Mouse (Mus musculus) 3134 (cell line): ENCODE results near the gene Inmt.

Source experiments
- DNase-seq: peaks from one replicate; pipeline ENCODE4 v3.0.0-alpha.2; 2011; ENCODE audit warnings: low spot score; ENCODE audit not compliant: insufficient read length; ENCODE audit errors: extremely low read depth

The Inmt gene

DNA sequence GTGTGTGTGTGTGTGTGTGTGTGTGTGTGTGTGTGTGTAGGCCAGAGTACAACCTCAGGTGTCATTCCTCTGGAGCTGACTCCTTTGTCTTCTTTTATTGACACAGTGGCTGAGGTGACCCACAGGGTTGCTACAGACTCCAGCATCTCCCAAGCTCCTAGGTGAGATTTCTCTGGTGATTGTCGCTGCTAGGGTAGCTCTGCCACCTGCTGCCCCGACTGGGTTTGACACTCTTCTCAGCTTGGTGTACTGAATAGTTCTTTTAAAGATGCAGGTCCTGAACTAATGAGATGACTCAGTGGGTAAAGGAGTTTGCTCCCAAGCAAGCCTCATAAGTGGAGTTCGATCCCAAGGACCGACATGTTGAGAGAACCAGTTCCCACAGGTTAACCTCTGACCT is 3.2 kb downstream of the Inmt start:
- DNase-seq, result no peak

DNA sequence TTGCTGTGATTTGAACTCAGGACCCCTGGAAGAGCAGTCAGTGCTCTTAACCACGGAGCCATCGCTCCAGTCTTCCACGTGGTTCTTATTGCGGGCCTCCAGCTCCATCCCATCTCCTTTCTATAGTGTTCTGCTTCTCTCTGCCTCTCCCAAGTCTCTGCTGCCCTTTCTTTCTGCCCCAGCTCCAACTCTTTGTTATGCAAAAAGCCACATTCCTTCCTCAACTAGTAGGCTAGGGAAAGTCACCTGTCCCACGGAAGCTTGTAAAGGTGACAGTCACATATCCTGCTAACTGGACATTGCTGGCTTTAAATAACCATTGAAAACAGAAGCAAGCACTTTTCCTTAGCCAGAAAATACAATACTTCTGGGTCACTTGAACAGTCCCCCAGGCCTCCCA is 5.0 kb downstream of the Inmt start:
- DNase-seq, result no peak

DNA sequence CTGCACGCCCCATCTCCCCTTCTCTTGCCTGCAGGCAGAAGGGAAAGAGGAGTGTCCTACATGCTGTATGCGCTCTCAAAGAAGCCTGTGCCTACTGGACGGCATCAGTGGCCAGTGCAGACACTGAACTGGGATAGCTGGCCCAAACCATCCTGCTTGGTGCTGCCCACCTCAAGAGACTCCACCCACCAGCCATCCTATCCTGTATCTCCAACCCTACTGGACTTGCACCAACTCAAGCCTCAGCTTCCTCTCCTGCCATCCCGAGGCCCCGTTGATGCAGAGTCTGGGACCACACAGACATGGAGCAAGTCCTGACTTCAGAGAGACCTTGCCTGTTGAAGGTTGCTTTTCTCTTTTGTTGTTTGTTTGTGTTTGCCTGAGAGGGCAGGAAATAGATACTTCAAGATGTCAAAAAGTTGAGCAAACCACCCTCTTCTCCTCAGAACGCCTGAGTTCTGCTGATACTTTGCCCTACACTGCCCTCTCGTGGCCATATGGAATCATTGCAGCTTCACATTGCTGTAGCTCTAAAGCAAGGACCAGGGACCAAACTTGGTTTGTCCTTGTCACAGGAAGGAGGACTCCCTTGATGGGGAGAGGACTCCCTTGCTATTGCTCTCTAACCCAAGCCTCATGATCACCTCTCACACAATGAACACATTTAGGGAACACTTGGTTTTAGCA is 7.9 kb downstream of the Inmt start:
- peak; percentile 47 for DNase-seq

DNA sequence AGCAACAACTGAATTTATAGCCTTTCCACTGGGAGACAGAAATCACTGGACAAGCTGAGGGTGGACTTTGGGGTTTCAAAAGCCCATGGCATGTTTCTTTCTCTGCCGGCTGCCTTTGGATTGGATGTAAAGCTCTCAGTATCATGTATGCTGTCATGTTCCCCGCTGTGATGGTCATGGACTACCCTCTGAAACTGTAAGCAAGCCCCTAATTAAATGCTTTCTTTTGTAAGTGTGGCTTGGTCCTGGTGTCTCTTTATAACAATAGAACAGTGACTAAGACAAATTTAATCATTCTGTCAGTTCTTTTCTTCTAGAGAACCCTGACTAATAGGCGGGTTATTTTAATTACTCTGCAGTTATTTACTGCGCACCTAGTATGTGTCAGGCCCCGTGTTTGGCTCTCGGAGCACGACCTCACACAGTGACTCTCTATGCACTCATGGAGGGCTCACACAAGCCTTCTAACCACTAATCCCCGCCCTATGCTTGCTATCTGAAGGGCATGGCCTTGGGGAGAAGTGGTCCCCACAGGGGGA is 11.7 kb downstream of the Inmt start:
- DNase-seq, result no peak

DNA sequence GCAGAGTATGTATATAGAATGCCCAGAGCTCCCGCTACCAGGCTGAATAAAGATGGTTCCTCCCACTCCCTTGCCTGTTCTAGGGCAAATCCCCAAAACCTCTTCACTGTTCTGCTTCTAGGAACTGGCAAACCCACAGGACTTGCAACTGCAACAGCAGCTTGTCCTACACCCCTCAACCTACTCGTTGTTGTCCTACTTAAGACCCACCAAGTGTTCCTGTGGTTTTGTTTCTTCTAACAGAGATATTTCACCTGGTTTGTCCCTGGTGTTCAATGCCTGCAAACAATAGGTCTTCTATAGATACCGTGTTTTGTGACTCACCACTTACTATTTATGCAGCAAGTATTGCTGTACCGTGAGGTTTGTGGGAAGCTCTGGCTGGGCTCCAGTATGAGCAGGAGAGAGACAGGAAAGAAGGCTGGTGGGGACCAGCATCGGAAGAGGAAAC is 13.5 kb downstream of the Inmt start:
- no peak for DNase-seq

DNA sequence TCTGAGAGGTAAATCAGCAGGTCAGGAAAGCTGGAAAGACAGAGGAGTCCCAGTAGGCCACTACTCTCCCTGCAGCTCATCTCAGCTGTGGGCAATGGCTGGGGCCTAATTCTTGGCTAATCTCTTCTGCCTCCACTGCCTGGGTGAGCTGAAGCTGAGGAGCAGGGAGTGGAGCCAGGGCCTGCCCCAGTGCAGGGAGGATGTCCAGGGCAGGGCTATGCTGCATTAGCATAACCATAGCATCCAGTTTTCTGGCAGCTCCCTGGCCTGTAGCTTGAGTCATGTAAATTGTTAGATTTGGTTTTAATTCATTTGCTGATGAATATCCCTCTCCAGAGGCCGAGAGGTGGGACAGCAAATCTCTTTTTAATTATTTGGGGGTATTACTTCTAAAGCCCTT is 15.6 kb downstream of the Inmt start:
- DNase-seq, result no peak

DNA sequence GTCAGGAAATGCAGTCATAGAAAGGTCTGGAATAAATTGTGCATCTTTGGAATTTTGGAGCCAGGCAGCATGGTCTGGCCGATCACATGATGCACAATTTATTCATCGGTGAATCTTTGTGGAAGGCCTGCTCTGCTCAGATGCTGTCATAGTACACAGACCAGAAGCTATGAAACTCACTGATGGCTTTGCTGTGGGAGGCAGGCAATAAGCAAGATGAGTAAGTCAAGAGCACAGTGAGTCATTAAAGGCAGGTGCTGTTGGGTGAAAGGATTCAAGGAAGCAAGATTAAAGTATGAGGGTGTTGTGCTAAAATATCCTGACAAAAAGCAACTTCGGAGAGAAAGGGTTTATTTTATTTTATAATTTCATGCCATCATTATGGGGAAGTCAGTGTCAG is 22.6 kb downstream of the Inmt start:
- no peak for DNase-seq

DNA sequence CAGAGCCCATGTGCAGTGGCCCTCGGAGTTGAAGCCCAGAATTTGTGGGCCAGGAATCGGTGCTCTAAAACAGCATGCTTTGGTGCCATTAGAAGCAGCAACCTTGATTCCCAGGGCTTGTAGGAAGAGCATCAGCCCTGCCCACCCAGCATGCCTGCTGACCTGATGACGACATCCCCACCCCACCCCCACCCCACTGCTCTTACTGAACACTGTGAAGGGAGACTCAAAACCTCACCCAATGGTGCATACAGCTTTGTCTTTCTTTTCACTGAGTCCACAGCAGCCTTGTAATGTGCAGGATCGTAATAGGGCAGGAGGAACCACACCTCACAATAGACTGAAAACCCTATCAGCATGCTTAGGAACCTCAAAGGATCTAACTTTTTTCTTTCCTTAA is 28.7 kb downstream of the Inmt start:
- no peak for DNase-seq

DNA sequence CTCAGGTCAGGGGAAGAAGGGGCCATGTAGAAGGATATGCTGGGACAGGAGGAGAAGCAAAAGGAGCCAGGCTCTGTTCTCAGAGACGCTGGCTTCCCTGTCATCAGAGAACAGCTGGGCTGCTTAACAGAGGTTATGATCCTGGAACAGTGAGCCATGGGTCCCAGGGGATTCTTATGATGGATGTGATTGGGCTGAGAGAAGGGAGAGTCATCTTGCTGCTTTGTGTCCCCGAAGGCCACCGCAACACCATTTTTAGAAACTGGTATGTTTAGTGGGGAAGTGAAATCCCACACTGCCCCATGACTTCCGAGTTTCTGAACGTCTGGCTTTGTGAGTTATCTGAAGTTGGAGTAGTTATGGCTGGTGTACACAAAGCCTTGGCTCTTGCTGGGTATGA is 29.6 kb downstream of the Inmt start:
- no peak for DNase-seq

DNA sequence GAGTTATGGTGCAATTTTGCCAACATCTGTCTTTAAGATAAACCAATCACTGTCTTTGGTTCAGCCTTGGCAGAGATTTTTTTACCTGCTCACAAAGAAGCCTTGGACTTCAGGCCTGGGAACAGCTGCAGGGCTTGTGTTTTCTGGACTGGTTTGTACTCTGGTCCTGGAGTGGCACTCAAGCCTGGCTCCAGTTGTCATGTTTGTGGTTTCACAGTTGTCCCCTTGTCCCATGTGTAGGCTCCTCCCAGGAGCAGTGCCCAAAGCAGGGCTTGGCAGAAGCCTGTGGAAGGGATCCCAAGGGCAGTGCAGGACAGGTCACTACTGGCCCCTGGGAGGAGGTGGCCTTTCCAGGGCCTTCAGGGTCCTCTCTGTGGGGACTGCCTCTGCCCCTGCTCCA is 36.5 kb downstream of the Inmt start:
- DNase-seq, result no peak

DNA sequence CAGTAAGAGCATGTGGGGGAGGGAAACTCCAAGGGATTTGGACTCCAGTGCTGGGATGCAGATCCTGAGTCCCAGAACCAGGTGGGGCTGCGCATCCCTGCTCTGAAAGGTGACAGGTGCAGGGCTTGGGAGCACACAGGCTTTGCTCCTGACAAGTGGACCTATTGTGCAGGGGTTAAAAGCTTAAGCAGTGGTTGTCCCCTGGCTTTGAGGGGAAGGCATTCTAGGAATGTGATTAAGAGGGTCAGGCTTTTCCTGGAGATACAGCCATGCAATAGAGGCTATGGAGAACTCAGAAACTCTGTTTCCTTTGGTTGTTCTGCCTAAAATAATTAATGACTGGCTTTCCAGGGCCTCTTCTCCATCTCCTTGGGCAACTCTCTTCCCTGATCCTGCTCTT is 41.4 kb downstream of the Inmt start:
- no peak for DNase-seq

DNA sequence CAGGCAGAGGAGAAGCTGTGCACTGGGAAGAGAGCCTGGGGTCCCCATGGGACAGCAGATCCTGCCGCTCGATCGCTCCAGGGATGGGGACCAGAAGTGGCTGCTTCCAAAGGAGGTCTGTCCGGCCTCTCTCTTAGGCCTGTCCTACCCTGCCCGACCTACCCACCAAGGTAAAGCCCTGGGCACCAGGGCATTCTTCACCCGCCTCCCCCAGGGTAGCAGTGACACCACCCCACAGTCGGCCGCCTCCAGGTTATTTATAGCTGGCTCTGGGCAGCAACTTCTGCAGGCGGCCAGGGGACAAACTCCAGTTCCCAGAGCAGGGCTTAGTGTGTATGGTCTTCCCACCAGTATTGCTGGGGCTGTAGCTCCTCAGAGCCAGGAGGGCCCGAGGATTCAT is 42.0 kb downstream of the Inmt start, which contains the start of gene Crhr2:
TSS of gene Crhr2 (minus strand) at position 223 of the 400 bp plus-strand sequence.
- DNase-seq, result no peak

DNA sequence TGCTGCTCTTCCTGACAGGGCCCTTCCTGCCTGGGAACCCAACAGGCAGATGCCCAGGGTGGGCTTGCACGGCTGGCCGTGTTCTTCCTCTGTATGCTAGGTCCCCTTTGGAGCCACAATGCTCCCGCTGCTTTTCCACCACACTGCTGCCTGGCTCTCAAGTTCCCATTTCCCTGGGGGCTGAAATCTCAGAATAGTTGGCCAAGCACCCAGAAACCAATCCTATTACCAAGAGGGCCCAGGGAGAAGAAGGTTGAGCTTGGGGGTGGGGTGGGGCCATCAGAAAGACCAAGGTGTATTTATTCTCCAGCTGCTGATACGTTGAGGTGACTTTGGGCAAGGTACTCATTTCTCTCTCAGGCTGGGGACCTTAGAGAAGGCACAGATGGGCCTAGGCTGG is 43.5 kb downstream of the Inmt start:
- no peak for DNase-seq

DNA sequence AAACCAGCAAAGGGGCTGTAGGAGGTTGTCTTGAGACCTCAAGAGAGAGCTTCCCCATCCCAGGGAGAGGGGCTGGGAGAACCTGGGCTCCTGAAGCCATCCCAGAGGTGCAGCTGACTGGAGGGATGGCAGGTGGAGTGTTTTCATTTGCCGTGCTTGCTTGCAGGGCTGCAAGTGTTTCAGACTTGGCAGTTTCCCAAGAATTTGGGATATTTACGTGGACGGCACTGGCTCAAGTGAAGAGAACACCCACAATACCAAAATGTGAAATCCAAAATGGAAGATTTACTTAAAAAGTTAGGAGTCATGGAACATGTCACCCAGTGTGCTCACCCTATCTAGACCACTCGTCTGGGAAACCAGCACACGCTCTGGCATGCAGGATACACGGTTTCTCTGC is 44.2 kb downstream of the Inmt start:
- no peak for DNase-seq

DNA sequence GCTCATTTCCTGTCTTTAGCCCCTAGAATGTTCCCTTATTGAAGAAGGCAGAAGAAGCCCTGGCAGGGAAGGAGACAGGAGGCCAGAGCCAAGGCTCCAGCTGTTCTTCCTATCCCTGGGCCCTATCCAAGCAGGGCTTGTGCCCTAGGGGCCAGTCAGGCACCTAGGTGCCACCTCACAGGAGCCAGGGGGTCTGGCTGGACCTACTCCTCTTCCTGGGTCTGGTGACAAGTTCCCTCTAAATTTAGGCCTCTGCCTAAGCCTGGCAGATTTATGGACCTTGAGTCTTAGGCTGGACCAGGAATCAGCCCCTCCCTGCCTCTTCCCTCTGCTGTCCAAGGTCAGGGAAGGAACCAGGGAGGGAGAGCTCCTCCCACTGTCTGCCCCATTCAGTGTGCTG is 46.5 kb downstream of the Inmt start:
- no peak for DNase-seq

DNA sequence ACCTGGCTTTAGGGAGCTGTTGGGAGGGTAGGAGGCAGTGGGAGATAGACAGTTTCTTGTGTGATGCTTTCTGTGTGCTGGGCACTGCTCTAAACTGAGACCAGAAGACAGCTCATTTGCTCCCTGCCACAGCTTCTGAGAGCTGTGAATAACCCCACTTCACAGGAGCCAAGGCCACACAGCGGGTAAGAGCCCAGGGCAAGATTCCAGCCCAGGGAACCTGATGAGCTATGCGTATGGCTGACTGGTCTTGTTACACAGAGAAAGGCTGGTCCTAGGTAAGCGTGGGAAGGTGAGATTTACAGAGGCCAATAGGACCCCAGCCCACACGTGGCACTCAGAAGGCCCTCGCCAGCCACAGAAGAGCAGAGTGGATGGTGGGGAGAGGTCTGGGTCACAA is 48.3 kb downstream of the Inmt start:
- DNase-seq, result no peak

DNA sequence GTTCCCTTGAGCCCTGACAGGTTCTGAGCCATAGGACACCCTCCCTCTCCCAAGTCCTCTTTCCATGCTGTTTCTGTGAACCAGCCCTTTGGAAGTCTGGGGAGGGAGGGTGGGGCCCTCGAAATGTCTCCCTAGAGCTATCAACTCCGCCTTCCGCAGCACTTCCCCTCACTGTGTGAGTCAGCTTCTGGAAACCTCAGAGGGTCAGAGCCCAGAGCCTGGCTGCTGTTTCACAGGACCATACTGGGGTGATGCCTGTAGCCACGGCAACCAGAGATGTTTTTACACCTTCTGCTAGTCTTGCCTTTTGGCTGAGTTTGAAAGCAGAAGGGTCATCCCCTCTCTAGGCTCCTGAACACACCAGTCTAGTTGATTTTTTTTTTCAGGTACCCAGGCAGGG is 51.8 kb downstream of the Inmt start:
- DNase-seq, result no peak
